ENCODE assay signal across 8 mouse cellular contexts in genomic region chr13:98353709-98354089, GRCm38 (mm10). TPM values are rescaled to one million over a fixed set of nuclear protein-coding genes. Genes with fewer than 3 reads are reported as not detected.
DNase-seq lines count a peak whose midpoint lies in the region; ATAC-seq and TF ChIP-seq lines count a peak whose summit lies in the region.

No protein-coding gene starts in this region.

- WGBS in heart, embryonic 10.5 days = 1% methylated on average over 13 of the region's 13 CpGs
- WGBS in forebrain, postnatal 0 days = 2% methylated on average over 13 of the region's 13 CpGs
- WGBS in liver, embryonic 15.5 days (ENCODE audit: insufficient replicate concordance) = under 1% methylated on average over 13 of the region's 13 CpGs

- ATAC-seq in forebrain, postnatal 0 days = no peak
- no peak for ATAC-seq in liver, embryonic 15.5 days (ENCODE audit: insufficient read depth)

- DNase-seq in heart, embryonic 10.5 days (ENCODE audit: low spot score) = no peak
- DNase-seq in heart, adult 9 months (ENCODE audit: low spot score in 2 of 2) = no peak
- DNase-seq in B cell, adult 2 months = peak; percentile 23 to 34
- DNase-seq in forebrain, postnatal 0 days = peak; percentile 18
- DNase-seq in right cerebral cortex, postnatal 10 days (ENCODE audit: low spot score in 2 of 2) = no peak
- no peak for DNase-seq in ovary, adult 18-20 months (ENCODE audit: low spot score)
- no peak for DNase-seq in thymus, postnatal 10 days (ENCODE audit: low spot score in 2 of 2)

- H3K9me3 ChIP-seq in heart, embryonic 10.5 days = no peaks in the 10 kb centered on the region
- H3K9me3 ChIP-seq in forebrain, postnatal 0 days (ENCODE audit: low read length) = no peaks in the 10 kb centered on the region
- no peaks in the 10 kb centered on the region for H3K9me3 ChIP-seq in liver, embryonic 15.5 days (replicated peaks)

- peaks cover 90% of the 10 kb centered on the region for H3K27me3 ChIP-seq in heart, embryonic 10.5 days (ENCODE audit: insufficient read depth, poor library complexity, severe bottlenecking)
- H3K27me3 ChIP-seq in forebrain, postnatal 0 days (ENCODE audit: insufficient read depth, low read length) = peaks cover 68% of the 10 kb centered on the region
- H3K27me3 ChIP-seq in liver, embryonic 15.5 days = peaks cover 98% of the 10 kb centered on the region

- H3K4me2 ChIP-seq in forebrain, postnatal 0 days (ENCODE audit: low read depth) = peak overlapping the region; percentile 55
- H3K4me2 ChIP-seq in liver, embryonic 15.5 days = peak overlapping the region; percentile 62

- peak overlapping the region; percentile 66 for H3K4me3 ChIP-seq in heart, embryonic 10.5 days
- peak overlapping the region; percentile 34; the same call in 1 of the 2 replicates for H3K4me3 ChIP-seq in forebrain, postnatal 0 days (ENCODE audit: low read depth, low read length)
- H3K4me3 ChIP-seq in liver, embryonic 15.5 days (replicated peaks) = peak overlapping the region; percentile 40

- TF ChIP-seq CTCF in forebrain, postnatal 0 days (IDR thresholded peaks at IDR 0.05; ENCODE audit: low read depth) = no peak

- no peak overlapping the region for H3K9ac ChIP-seq in forebrain, postnatal 0 days
- H3K9ac ChIP-seq in liver, embryonic 15.5 days = no peak overlapping the region

- peaks cover 25% of the 10 kb centered on the region for H3K4me1 ChIP-seq in heart, embryonic 10.5 days
- 0 out of 2 replicates have a peak, but pooled peaks cover 4% of the 10 kb centered on the region for H3K4me1 ChIP-seq in forebrain, postnatal 0 days (ENCODE audit: insufficient read depth)
- H3K4me1 ChIP-seq in liver, embryonic 15.5 days (replicated peaks) = peaks cover 20% of the 10 kb centered on the region

- H3K36me3 ChIP-seq in heart, embryonic 10.5 days = no peaks in the 10 kb centered on the region
- no peaks in the 10 kb centered on the region for H3K36me3 ChIP-seq in forebrain, postnatal 0 days (ENCODE audit: insufficient read depth)
- H3K36me3 ChIP-seq in liver, embryonic 15.5 days (replicated peaks) = no peaks in the 10 kb centered on the region

- no peak overlapping the region for H3K27ac ChIP-seq in heart, embryonic 10.5 days
- H3K27ac ChIP-seq in forebrain, postnatal 0 days (ENCODE audit: low read depth, low read length) = no peak overlapping the region
- H3K27ac ChIP-seq in liver, embryonic 15.5 days (replicated peaks) = no peak overlapping the region

RNA-seq across cellular contexts. Expression of gene Foxd1, which starts 0.3 kb away (rescaled TPM):
- polyA plus RNA-seq in heart, embryonic 10.5 days (2016; fragmentation: Nextera tagmentation; extraction: Ambion mirVana) = 0.10 and 0.16 TPM in 2 replicates
- total RNA-seq in forebrain, postnatal 0 days (2014; rRNA removed) = 2.0 and 2.2 TPM in 2 replicates
- 0.62 and 0.86 TPM in 2 replicates for polyA plus RNA-seq in forebrain, postnatal 0 days (2015; fragmentation: Nextera tagmentation; extraction: Ambion mirVana)
- polyA plus RNA-seq in liver, embryonic 15.5 days (2015; fragmentation: Nextera tagmentation; extraction: Ambion mirVana) = not detected in 2 replicates

RNA-seq across cellular contexts. Expression of gene Btf3, which starts 36.9 kb away (rescaled TPM):
- polyA plus RNA-seq in heart, embryonic 10.5 days (2016; fragmentation: Nextera tagmentation; extraction: Ambion mirVana) = 512 and 641 TPM in 2 replicates
- 435 and 523 TPM in 2 replicates for total RNA-seq in forebrain, postnatal 0 days (2014; rRNA removed)
- polyA plus RNA-seq in forebrain, postnatal 0 days (2015; fragmentation: Nextera tagmentation; extraction: Ambion mirVana) = 562 and 667 TPM in 2 replicates
- 263 and 326 TPM in 2 replicates for polyA plus RNA-seq in liver, embryonic 15.5 days (2015; fragmentation: Nextera tagmentation; extraction: Ambion mirVana)

Comparison
In these comparisons a context has a peak if more than half of its experiments do, and no peak if none do; other contexts are left out.
1. DNase-seq: peak in B cell, adult 2 months (2 of 2) and forebrain, postnatal 0 days (single experiment); none in heart, embryonic 10.5 days (single experiment), heart, adult 9 months (0 of 2), right cerebral cortex, postnatal 10 days (0 of 2), ovary, adult 18-20 months (single experiment) and thymus, postnatal 10 days (0 of 2).
2. Peak in every context shown above with its lines, with median percentiles within 50 percentile points of each other: H3K4me3 ChIP-seq.